Mouse (Mus musculus): Measurements from ENCODE around the gene Zfp335. TPM values are rescaled to one million over a fixed set of nuclear protein-coding genes. Genes with fewer than 3 reads are reported as not detected.
"Not testable (repeated sequence)": the region's sequence is repeated elsewhere in the genome, so short reads cannot be mapped to it uniquely, and the experiment has no call there.

Zfp335 gene
- polyA plus RNA-seq, 1 experiment from 2014 or later: 11.3 TPM

GRCm38 (mm10) chr2:164859155-164859554, 52.4 kb downstream of the Zfp335 start:
- H3K4me1 ChIP-seq (ENCODE audit: control insufficient read depth, insufficient read depth, low read length): peaks cover 28% of the 10 kb centered on the region
- H3K4me2 ChIP-seq (ENCODE audit: low read depth, low read length): no peak overlapping the region

GRCm38 (mm10) chr2:164857842-164858553, 53.6 kb downstream of the Zfp335 start:
- WGBS: 15% methylated on average over 19 of the region's 19 CpGs
- ATAC-seq (ENCODE audit: insufficient read depth, low FRiP score): no peak
- peak overlapping the region; percentile 79; the same call in 1 of the 2 replicates for H3K27ac ChIP-seq (ENCODE audit: low read length)

More at GRCm38 (mm10) chr2:164859155-164859554, 52.4 kb downstream of the Zfp335 start:
- no peak for ATAC-seq (ENCODE audit: insufficient read depth, low FRiP score)
- Histone ChIP-seq H3K4me3 (replicated peaks; ENCODE audit: low read length) (no peak overlapping the region), H3K9ac (ENCODE audit: low read length) (no peak overlapping the region), H3K9me3 (replicated peaks; ENCODE audit: control insufficient read depth, low read length) (no peaks in the 10 kb centered on the region), H3K36me3 (ENCODE audit: control insufficient read depth, insufficient read depth, low read length) (no peaks in the 10 kb centered on the region), H3K27ac (ENCODE audit: low read length) (no peak overlapping the region), H3K27me3 (ENCODE audit: control insufficient read depth, insufficient read depth, low read length) (peaks cover 4% of the 10 kb centered on the region; the same call in 1 of the 2 replicates)
- WGBS: 58% methylated on average over 2 of the region's 2 CpGs

GRCm38 (mm10) chr2:164857101-164857821, 54.3 kb downstream of the Zfp335 start, which contains the start of gene Pltp:
TSS of gene Pltp (minus strand) at chr2:164857711.
- Histone ChIP-seq H3K4me3 (replicated peaks; ENCODE audit: low read length) (peak within 1 kb of the TSS; percentile 53), H3K4me2 (ENCODE audit: low read depth, low read length) (peak within 1 kb of the TSS; percentile 86), H3K9me3 (replicated peaks; ENCODE audit: control insufficient read depth, low read length) (no peaks in the 10 kb centered on the region), H3K27me3 (ENCODE audit: control insufficient read depth, insufficient read depth, low read length) (peaks cover 4% of the 10 kb centered on the region; the same call in 1 of the 2 replicates), H3K27ac (ENCODE audit: low read length) (peak within 1 kb of the TSS; percentile 79), H3K36me3 (ENCODE audit: control insufficient read depth, insufficient read depth, low read length) (no peaks in the 10 kb centered on the region; the same call in 1 of the 2 replicates), H3K9ac (ENCODE audit: low read length) (peak within 1 kb of the TSS; percentile 66), H3K4me1 (ENCODE audit: control insufficient read depth, insufficient read depth, low read length) (peaks cover 24% of the 10 kb centered on the region)
- ATAC-seq (ENCODE audit: insufficient read depth, low FRiP score): peak; percentile 54; the same call in 1 of the 2 replicates
- under 1% methylated on average over 47 of the region's 47 CpGs for WGBS

More at GRCm38 (mm10) chr2:164857842-164858553, 53.6 kb downstream of the Zfp335 start:
- Histone ChIP-seq H3K9ac (ENCODE audit: low read length) (peak overlapping the region; percentile 66), H3K4me1 (ENCODE audit: control insufficient read depth, insufficient read depth, low read length) (peaks cover 28% of the 10 kb centered on the region), H3K4me2 (ENCODE audit: low read depth, low read length) (peak overlapping the region; percentile 86), H3K9me3 (replicated peaks; ENCODE audit: control insufficient read depth, low read length) (no peaks in the 10 kb centered on the region), H3K36me3 (ENCODE audit: control insufficient read depth, insufficient read depth, low read length) (no peaks in the 10 kb centered on the region), H3K27me3 (ENCODE audit: control insufficient read depth, insufficient read depth, low read length) (peaks cover 4% of the 10 kb centered on the region; the same call in 1 of the 2 replicates), H3K4me3 (replicated peaks; ENCODE audit: low read length) (peak overlapping the region; percentile 53)

- peak overlapping the region; percentile 66 for H3K9ac ChIP-seq (ENCODE audit: low read length)
- no peaks in the 10 kb centered on the region for H3K9me3 ChIP-seq (replicated peaks; ENCODE audit: control insufficient read depth, low read length)
- H3K36me3 ChIP-seq (ENCODE audit: control insufficient read depth, insufficient read depth, low read length): no peaks in the 10 kb centered on the region; the same call in 1 of the 2 replicates
- H3K4me3 ChIP-seq (replicated peaks; ENCODE audit: low read length): peak overlapping the region; percentile 53
- H3K4me1 ChIP-seq (ENCODE audit: control insufficient read depth, insufficient read depth, low read length): peaks cover 20% of the 10 kb centered on the region
- peak overlapping the region; percentile 86 for H3K4me2 ChIP-seq (ENCODE audit: low read depth, low read length)
- 3% methylated on average over 42 of the region's 42 CpGs for WGBS
- H3K27me3 ChIP-seq (ENCODE audit: control insufficient read depth, insufficient read depth, low read length): peaks cover 4% of the 10 kb centered on the region; the same call in 1 of the 2 replicates
- no peak for ATAC-seq (ENCODE audit: insufficient read depth, low FRiP score)
- H3K27ac ChIP-seq (ENCODE audit: low read length): peak overlapping the region; percentile 43; the same call in 1 of the 2 replicates
Observed at GRCm38 (mm10) chr2:164856309-164857100, 55.1 kb downstream of the Zfp335 start.

- 76% methylated on average over 5 of the region's 5 CpGs for WGBS
- not testable (repeated sequence) for H3K27me3 ChIP-seq (ENCODE audit: control insufficient read depth, insufficient read depth, low read length); H3K4me3 ChIP-seq (replicated peaks; ENCODE audit: low read length); H3K27ac ChIP-seq (ENCODE audit: low read length); ATAC-seq (ENCODE audit: insufficient read depth, low FRiP score); H3K9ac ChIP-seq (ENCODE audit: low read length); H3K4me2 ChIP-seq (ENCODE audit: low read depth, low read length); H3K9me3 ChIP-seq (replicated peaks; ENCODE audit: control insufficient read depth, low read length); H3K36me3 ChIP-seq (ENCODE audit: control insufficient read depth, insufficient read depth, low read length)
- H3K4me1 ChIP-seq (ENCODE audit: control insufficient read depth, insufficient read depth, low read length): peaks cover 16% of the 10 kb centered on the region
Observed at GRCm38 (mm10) chr2:164855572-164855971, 56.0 kb downstream of the Zfp335 start.

- no peaks in the 10 kb centered on the region for H3K27me3 ChIP-seq (ENCODE audit: control insufficient read depth, insufficient read depth, low read length)
- 74% methylated on average over 8 of the region's 8 CpGs for WGBS
- H3K4me1 ChIP-seq (ENCODE audit: control insufficient read depth, insufficient read depth, low read length): no peaks in the 10 kb centered on the region
- no peak for ATAC-seq (ENCODE audit: insufficient read depth, low FRiP score)
- H3K4me3 ChIP-seq (replicated peaks; ENCODE audit: low read length): no peak overlapping the region
- H3K4me2 ChIP-seq (ENCODE audit: low read depth, low read length): no peak overlapping the region
- H3K36me3 ChIP-seq (ENCODE audit: control insufficient read depth, insufficient read depth, low read length): peaks cover 7% of the 10 kb centered on the region; the same call in 1 of the 2 replicates
- no peak overlapping the region for H3K9ac ChIP-seq (ENCODE audit: low read length)
- no peaks in the 10 kb centered on the region for H3K9me3 ChIP-seq (replicated peaks; ENCODE audit: control insufficient read depth, low read length)
- no peak overlapping the region for H3K27ac ChIP-seq (ENCODE audit: low read length)
Observed at GRCm38 (mm10) chr2:164850061-164850460, 61.5 kb downstream of the Zfp335 start.

- Histone ChIP-seq H3K27ac (ENCODE audit: low read length) (no peak overlapping the region), H3K36me3 (ENCODE audit: control insufficient read depth, insufficient read depth, low read length) (0 out of 2 replicates have a peak, but pooled peaks cover 7% of the 10 kb centered on the region), H3K4me3 (replicated peaks; ENCODE audit: low read length) (no peak overlapping the region), H3K4me2 (ENCODE audit: low read depth, low read length) (no peak overlapping the region), H3K4me1 (ENCODE audit: control insufficient read depth, insufficient read depth, low read length) (no peaks in the 10 kb centered on the region), H3K9me3 (replicated peaks; ENCODE audit: control insufficient read depth, low read length) (no peaks in the 10 kb centered on the region), H3K27me3 (ENCODE audit: control insufficient read depth, insufficient read depth, low read length) (no peaks in the 10 kb centered on the region), H3K9ac (ENCODE audit: low read length) (no peak overlapping the region)
- 56% methylated on average over 3 of the region's 3 CpGs for WGBS
- no peak for ATAC-seq (ENCODE audit: insufficient read depth, low FRiP score)
Observed at GRCm38 (mm10) chr2:164845782-164846181, 65.8 kb downstream of the Zfp335 start.

Data from stomach, embryonic 16.5 days (tissue).